Mouse (Mus musculus): Measurements from ENCODE around the gene Vmn1r115. TPM values are rescaled to one million over a fixed set of nuclear protein-coding genes. Genes with fewer than 3 reads are reported as not detected.
"Not testable (repeated sequence)": the region's sequence is repeated elsewhere in the genome, so short reads cannot be mapped to it uniquely, and the experiment has no call there.

Gene Vmn1r115
- polyA plus RNA-seq (2015; fragmentation: Nextera tagmentation; extraction: Ambion mirVana): not detected in 2 replicates

DNA sequence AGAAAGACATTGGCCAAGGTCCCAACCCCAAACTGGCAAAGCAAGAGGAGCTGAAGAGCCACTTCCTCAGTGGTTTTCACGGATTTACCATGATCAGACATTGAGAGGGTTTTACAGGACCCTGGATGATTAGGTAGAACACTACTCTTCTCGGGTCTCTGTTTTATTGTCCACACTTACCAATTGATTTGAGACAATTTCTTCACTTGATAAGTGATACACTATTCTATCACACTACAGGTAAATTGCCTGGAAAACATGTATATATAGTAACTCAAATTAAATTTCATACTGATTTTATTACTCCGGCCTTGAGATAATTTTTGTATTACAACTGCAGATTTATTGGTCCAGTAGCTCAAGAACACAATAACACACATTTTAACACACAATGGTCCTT lies at the start of gene Vmn1r115:
Gene Vmn1r115 (minus strand): TSS at position 101 of the 400 bp plus-strand sequence.
- ATAC-seq (replicated peaks); H3K36me3 ChIP-seq (replicated peaks); H3K9ac ChIP-seq; H3K27ac ChIP-seq; H3K4me1 ChIP-seq; H3K4me2 ChIP-seq; H3K9me3 ChIP-seq; H3K4me3 ChIP-seq; H3K27me3 ChIP-seq (replicated peaks): not testable (repeated sequence)
- WGBS: 100% methylated on average over 1 of the region's 3 CpGs

DNA sequence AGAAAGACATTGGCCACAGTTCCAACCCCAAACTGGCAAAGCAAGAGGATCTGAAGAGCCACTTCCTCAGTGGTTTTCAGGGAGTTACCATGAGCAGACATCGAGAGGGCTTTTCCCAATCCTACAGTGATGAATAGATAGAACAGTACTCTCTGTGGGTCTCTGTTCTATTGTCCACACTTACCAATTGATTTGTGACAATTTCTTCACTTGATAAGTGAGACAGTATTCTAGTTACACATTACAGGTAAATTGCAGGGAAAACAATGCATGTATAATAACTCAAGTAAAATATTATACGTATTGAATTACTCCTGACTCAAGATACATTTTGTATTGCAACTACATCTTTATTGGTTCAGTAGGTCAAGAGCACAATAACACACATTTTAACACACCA lies 39.2 kb upstream of the Vmn1r115 start, which contains the start of gene Vmn1r117:
Gene Vmn1r117 (minus strand): TSS at position 101 of the 400 bp plus-strand sequence.
- H3K4me1 ChIP-seq; ATAC-seq (replicated peaks); H3K9me3 ChIP-seq; H3K9ac ChIP-seq; H3K27me3 ChIP-seq (replicated peaks); H3K36me3 ChIP-seq (replicated peaks); H3K4me3 ChIP-seq; H3K4me2 ChIP-seq; H3K27ac ChIP-seq: not testable (repeated sequence)
- no CpG with 5 or more reads among the region's 2 CpGs for WGBS

DNA sequence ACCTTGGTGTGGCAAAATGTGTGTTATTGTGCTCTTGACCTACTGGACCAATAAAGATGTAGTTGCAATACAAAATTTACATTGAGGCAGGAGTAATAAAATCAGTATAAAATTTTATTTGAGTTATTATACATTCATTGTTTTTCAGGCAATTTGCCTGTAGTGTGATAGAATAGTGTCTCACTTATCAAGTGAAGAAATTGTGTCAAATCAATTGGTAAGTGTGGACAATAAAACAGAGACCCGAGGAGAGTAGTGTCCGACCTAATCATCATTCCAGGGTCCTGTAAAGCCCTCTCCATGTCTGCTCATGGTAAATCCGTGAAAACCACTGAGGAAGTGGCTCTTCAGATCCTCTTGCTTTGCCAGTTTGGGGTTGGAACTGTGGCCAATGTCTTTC lies 27.2 kb upstream of the Vmn1r115 start, which contains the start of gene Vmn1r116:
Gene Vmn1r116 (plus strand): TSS at position 301 of the 400 bp plus-strand sequence.
- not testable (repeated sequence) for H3K27ac ChIP-seq; H3K36me3 ChIP-seq (replicated peaks); ATAC-seq (replicated peaks); H3K9ac ChIP-seq; H3K9me3 ChIP-seq; H3K4me2 ChIP-seq; H3K4me3 ChIP-seq; H3K4me1 ChIP-seq; H3K27me3 ChIP-seq (replicated peaks)
- 75% methylated on average over 2 of the region's 3 CpGs for WGBS

DNA sequence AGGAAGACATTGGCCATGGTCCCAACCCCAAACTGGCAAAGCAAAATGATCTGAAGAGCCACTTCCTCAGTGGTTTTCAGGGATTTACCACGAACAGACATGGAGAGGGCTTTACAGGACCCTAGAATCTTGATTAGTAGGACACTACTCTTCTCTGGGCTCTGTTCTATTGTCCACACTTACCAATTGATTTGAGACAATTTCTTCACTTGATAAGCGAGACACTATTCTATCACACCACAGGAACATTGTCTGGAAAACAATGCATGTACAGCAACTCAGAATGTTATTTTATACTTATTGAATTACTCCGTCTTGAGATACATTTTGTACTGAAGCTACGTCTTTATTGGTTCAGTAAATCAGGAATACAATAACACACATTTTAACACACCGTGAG lies 32.7 kb downstream of the Vmn1r115 start, which contains the start of gene Vmn1r114:
Gene Vmn1r114 (minus strand): TSS at position 101 of the 400 bp plus-strand sequence.
- not testable (repeated sequence) for H3K36me3 ChIP-seq (replicated peaks); H3K27ac ChIP-seq; H3K9ac ChIP-seq; H3K27me3 ChIP-seq (replicated peaks); H3K9me3 ChIP-seq; ATAC-seq (replicated peaks); H3K4me1 ChIP-seq; H3K4me3 ChIP-seq; H3K4me2 ChIP-seq
- WGBS: no CpG with 5 or more reads among the region's 5 CpGs

Other genes starting within 250 kb of the Vmn1r115 start
- gene Gm4513, start 246.0 kb downstream of the Vmn1r115 start, polyA plus RNA-seq (2015; fragmentation: Nextera tagmentation; extraction: Ambion mirVana): not detected in 2 replicates
- gene Vmn1r107, start 176.1 kb downstream of the Vmn1r115 start, polyA plus RNA-seq (2015; fragmentation: Nextera tagmentation; extraction: Ambion mirVana): not detected in 2 replicates
- gene Vmn1r111, start 141.8 kb downstream of the Vmn1r115 start, polyA plus RNA-seq (2015; fragmentation: Nextera tagmentation; extraction: Ambion mirVana): not detected in 2 replicates
- gene Gm10668, start 114.4 kb downstream of the Vmn1r115 start, polyA plus RNA-seq (2015; fragmentation: Nextera tagmentation; extraction: Ambion mirVana): not detected in 2 replicates
- gene Vmn1r112, start 73.8 kb downstream of the Vmn1r115 start, polyA plus RNA-seq (2015; fragmentation: Nextera tagmentation; extraction: Ambion mirVana): not detected in 2 replicates
- not detected in 2 replicates for gene Vmn1r113, start 57.7 kb downstream of the Vmn1r115 start, polyA plus RNA-seq (2015; fragmentation: Nextera tagmentation; extraction: Ambion mirVana)
- gene Vmn1r114, start 32.8 kb downstream of the Vmn1r115 start, polyA plus RNA-seq (2015; fragmentation: Nextera tagmentation; extraction: Ambion mirVana): not detected in 2 replicates
- not detected in 2 replicates for gene Vmn1r116, start 27.3 kb upstream of the Vmn1r115 start, polyA plus RNA-seq (2015; fragmentation: Nextera tagmentation; extraction: Ambion mirVana)
- not detected in 2 replicates for gene Vmn1r117, start 39.1 kb upstream of the Vmn1r115 start, polyA plus RNA-seq (2015; fragmentation: Nextera tagmentation; extraction: Ambion mirVana)
- not detected in 2 replicates for gene Vmn1r118, start 67.4 kb upstream of the Vmn1r115 start, polyA plus RNA-seq (2015; fragmentation: Nextera tagmentation; extraction: Ambion mirVana)
- not detected in 2 replicates for gene Vmn1r119, start 167.5 kb upstream of the Vmn1r115 start, polyA plus RNA-seq (2015; fragmentation: Nextera tagmentation; extraction: Ambion mirVana)
- not detected in 2 replicates for gene Vmn1r120, start 208.8 kb upstream of the Vmn1r115 start, polyA plus RNA-seq (2015; fragmentation: Nextera tagmentation; extraction: Ambion mirVana)